Mouse (Mus musculus) brain, embryonic 14.5 days (tissue): ENCODE results near the gene Ubald2. TPM values are rescaled to one million over a fixed set of nuclear protein-coding genes. Genes with fewer than 3 reads are reported as not detected.
"Not testable (repeated sequence)": the region's sequence is repeated elsewhere in the genome, so short reads cannot be mapped to it uniquely, and the experiment has no call there.

ENCODE experiments used
- DNase-seq: peaks from one replicate; pipeline ENCODE4 v3.0.0-alpha.2; 2011; ENCODE audit warnings: low read depth
- CTCF ChIP-seq: fragments of 200-500 bp; IDR thresholded peaks from 2 replicates; pipeline ENCODE4 v1.5.1; 2012; ENCODE audit warnings: inconsistent platforms, mild to moderate bottlenecking, moderate library complexity, borderline replicate concordance; ENCODE audit not compliant: insufficient read depth, insufficient read length; ENCODE audit errors: extremely low read depth
- POLR2A ChIP-seq: fragments of 200-500 bp; IDR thresholded peaks from 2 replicates; pipeline ENCODE4 v1.6.1; 2012; ENCODE audit warnings: mild to moderate bottlenecking, inconsistent platforms, borderline replicate concordance; ENCODE audit not compliant: poor library complexity, insufficient read depth, insufficient read length, severe bottlenecking; ENCODE audit errors: extremely low read depth
- polyA plus RNA-seq: library from polyadenylated mRNA; depleted of rRNA; stranded (reverse); fragments of >200 nt; gene quantifications from 2 replicates; pipeline ENCODE4 v1.2.3, GENCODE M21; 2012

Ubald2 gene
- polyA plus RNA-seq, 1 experiment, result 203 TPM

GRCm38 (mm10) chr11:116418841-116419462 lies 14.9 kb upstream of the Ubald2 start:
- TF ChIP-seq CTCF, result no peak
- no peak for DNase-seq

GRCm38 (mm10) chr11:116421102-116421501 lies 12.8 kb upstream of the Ubald2 start:
- no peak for DNase-seq
- no peak for TF ChIP-seq POLR2A
- TF ChIP-seq CTCF, result no peak

GRCm38 (mm10) chr11:116422562-116422961 lies 11.3 kb upstream of the Ubald2 start:
- no peak for DNase-seq
- TF ChIP-seq POLR2A (no peak), CTCF (no peak)

- no peak for DNase-seq
- TF ChIP-seq POLR2A (no peak), CTCF (no peak)
These were observed 10.7 kb upstream of the Ubald2 start for GRCm38 (mm10) chr11:116423214-116423613.

GRCm38 (mm10) chr11:116423782-116424620 lies 9.9 kb upstream of the Ubald2 start:
- DNase-seq, result no peak
- TF ChIP-seq POLR2A, result no peak
- TF ChIP-seq CTCF, result no peak

- TF ChIP-seq POLR2A, result no peak
- TF ChIP-seq CTCF, result no peak
- no peak for DNase-seq
These were observed 9.1 kb upstream of the Ubald2 start for GRCm38 (mm10) chr11:116424621-116425407.

GRCm38 (mm10) chr11:116426328-116426727 lies 7.6 kb upstream of the Ubald2 start:
- not testable (repeated sequence) for DNase-seq

- no peak for DNase-seq
- TF ChIP-seq POLR2A (no peak), CTCF (no peak)
These were observed 6.9 kb upstream of the Ubald2 start for GRCm38 (mm10) chr11:116426852-116427575.

GRCm38 (mm10) chr11:116428872-116429859 lies 4.7 kb upstream of the Ubald2 start:
- TF ChIP-seq CTCF, result no peak
- TF ChIP-seq POLR2A, result no peak

GRCm38 (mm10) chr11:116429862-116430613 lies 3.9 kb upstream of the Ubald2 start:
- no peak for DNase-seq
- TF ChIP-seq POLR2A, result no peak
- no peak for TF ChIP-seq CTCF

More at GRCm38 (mm10) chr11:116428872-116429859, 4.7 kb upstream of the Ubald2 start:
- DNase-seq, result no peak
